Mouse (Mus musculus): ENCODE measurements around the gene Mc3r. TPM values are rescaled to one million over a fixed set of nuclear protein-coding genes. Genes with fewer than 3 reads are reported as not detected.

The Mc3r gene
- polyA plus RNA-seq, 1 experiment = 0.19 TPM

DNA sequence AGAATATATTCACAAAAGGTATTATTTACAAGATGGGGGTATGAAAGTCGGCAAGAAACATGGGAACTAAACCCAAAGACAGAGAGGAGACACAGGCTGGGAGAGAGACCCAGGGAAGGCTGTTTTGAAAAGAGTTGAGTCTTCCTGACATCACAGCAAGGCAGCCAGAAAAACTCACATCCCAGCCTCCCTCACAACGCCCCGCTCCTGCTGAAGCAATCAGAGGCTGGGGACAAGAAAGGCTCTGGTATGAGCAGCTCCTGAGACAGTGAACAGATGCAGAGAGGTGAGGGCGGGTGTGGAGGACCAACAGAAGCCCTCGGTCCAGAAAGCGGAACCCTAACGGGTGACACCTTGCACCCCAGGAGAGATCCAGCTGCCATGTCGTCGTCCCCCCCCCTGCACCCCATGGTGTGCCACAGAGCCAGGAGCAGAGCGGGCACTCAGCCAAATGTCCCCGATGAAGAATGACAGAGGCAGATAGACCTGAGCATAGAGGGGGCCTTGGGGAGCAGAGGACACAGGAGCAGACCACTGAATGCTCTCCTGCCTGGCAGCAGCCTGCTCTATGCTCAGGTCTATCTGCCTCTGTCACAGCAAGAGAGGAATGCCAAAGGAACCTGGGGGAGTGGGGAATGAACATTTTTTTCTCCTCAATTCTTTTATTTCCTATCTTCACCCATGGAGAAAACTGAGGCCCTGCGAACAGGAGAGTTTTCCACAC lies 22.8 kb downstream of the Mc3r start:
- TF ChIP-seq POLR2A (IDR thresholded peaks at IDR 0.05; ENCODE audit: low read depth, low read length) (no peak), CTCF (IDR thresholded peaks at IDR 0.05; ENCODE audit: borderline replicate concordance, insufficient read depth, low read length) (no peak)
- Histone ChIP-seq H3K4me3 (ENCODE audit: insufficient read depth, low read length) (no peak overlapping the region), H3K27ac (ENCODE audit: insufficient read depth, low read length) (no peak overlapping the region), H3K4me1 (ENCODE audit: control insufficient read depth, insufficient read depth, low read length) (no peaks in the 10 kb centered on the region; the same call in 1 of the 2 replicates)

DNA sequence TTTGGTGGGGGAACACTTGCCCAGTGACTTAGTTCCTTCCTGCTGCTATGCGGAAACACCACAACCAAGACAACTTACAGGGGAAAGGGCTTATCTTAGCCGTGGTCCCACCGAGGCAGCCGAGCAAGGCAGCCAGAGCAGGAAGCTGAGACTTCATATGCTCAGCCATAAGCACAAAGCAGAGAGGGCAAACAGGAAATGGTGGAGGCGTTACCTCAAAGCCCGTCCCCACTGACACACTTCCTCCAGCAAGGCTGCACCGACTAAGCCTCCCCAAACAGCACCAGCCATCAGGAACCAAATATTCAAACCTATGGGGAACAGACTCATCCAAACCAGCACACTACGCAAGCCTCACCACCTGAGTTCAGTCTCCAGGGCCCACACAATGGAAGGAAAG lies 26.4 kb downstream of the Mc3r start:
- H3K27ac ChIP-seq (ENCODE audit: insufficient read depth, low read length) = no peak overlapping the region
- no peak for TF ChIP-seq CTCF (IDR thresholded peaks at IDR 0.05; ENCODE audit: borderline replicate concordance, insufficient read depth, low read length)
- TF ChIP-seq POLR2A (IDR thresholded peaks at IDR 0.05; ENCODE audit: low read depth, low read length) = no peak
- H3K4me1 ChIP-seq (ENCODE audit: control insufficient read depth, insufficient read depth, low read length) = no peaks in the 10 kb centered on the region; the same call in 1 of the 2 replicates
- no peak overlapping the region for H3K4me3 ChIP-seq (ENCODE audit: insufficient read depth, low read length)

DNA sequence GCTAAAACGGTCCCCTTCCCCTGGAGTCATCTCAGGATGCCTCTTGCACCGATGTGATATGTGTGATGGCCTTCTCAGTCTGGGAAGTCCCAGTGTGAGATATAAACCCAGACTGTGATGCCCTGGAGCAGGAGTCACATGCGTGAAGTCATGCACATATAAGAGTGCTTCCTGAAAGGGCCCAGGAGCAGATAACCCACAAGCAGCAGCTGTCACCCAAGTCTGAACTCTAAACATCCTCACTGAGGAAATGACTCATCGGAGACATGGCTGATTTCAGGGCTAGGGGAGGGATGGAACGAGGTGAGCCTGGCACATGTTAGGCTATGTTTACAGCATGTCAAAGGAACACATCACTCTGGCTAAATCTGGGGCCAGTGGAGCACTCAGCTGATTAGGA lies 27.9 kb downstream of the Mc3r start:
- Histone ChIP-seq H3K4me3 (ENCODE audit: insufficient read depth, low read length) (no peak overlapping the region), H3K27ac (ENCODE audit: insufficient read depth, low read length) (no peak overlapping the region), H3K4me1 (ENCODE audit: control insufficient read depth, insufficient read depth, low read length) (no peaks in the 10 kb centered on the region; the same call in 1 of the 2 replicates)
- TF ChIP-seq POLR2A (IDR thresholded peaks at IDR 0.05; ENCODE audit: low read depth, low read length) (no peak), CTCF (IDR thresholded peaks at IDR 0.05; ENCODE audit: borderline replicate concordance, insufficient read depth, low read length) (no peak)

DNA sequence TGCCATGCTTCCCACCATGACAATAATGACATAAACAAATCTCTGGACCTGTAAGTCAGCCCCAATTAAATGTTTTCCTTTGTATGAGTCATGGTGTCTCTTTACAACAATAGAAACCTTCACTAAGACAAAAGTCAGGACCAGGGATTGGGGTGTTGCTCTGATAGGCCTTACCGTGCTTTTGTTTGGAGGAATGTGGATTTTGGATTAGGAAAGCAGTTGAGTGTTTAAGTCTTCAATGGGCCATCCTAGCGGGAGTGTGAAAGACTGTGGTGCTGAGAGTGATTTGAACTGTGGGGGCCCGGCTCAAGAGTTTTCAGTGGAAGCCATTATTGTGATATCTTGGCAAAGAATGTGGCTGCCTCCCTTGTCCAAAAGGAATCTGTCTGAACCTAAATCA lies 30.7 kb downstream of the Mc3r start:
- Histone ChIP-seq H3K27ac (ENCODE audit: insufficient read depth, low read length) (no peak overlapping the region), H3K4me3 (ENCODE audit: insufficient read depth, low read length) (no peak overlapping the region), H3K4me1 (ENCODE audit: control insufficient read depth, insufficient read depth, low read length) (no peaks in the 10 kb centered on the region; the same call in 1 of the 2 replicates)
- TF ChIP-seq CTCF (IDR thresholded peaks at IDR 0.05; ENCODE audit: borderline replicate concordance, insufficient read depth, low read length) = no peak
- no peak for TF ChIP-seq POLR2A (IDR thresholded peaks at IDR 0.05; ENCODE audit: low read depth, low read length)

DNA sequence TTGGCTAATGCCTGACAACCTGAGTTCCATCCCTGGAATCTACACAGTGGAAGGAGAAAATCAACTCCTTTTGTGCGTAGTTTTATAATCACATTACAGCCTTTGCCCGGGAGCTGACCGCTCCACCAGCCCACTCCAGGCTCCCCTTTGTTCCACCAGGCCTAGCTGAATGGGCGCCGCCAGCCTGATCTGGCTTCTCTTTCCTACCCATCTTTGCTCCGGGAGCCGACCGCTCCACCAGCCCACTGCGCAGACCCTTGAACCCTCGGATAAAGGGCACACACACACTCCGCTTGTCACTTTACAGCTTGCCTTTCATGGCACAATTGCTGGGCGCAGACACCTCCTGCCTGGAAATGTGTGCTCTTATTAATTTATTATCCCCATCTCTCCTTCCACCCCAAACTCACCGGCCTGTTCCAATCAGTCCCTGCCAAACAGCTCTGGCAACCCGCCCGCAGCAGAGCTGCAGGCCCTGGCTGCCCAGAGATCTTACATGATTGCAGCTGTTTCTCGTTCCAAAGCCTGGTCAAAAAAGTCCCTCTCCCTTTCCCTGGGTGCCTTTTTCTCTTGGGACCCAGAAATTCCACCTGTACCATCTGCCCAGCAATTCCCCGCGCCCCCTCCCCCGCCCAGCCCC lies 33.9 kb downstream of the Mc3r start:
- H3K27ac ChIP-seq (ENCODE audit: insufficient read depth, low read length) = no peak overlapping the region
- no peaks in the 10 kb centered on the region for H3K4me1 ChIP-seq (ENCODE audit: control insufficient read depth, insufficient read depth, low read length)
- TF ChIP-seq CTCF (IDR thresholded peaks at IDR 0.05; ENCODE audit: borderline replicate concordance, insufficient read depth, low read length) (no peak), POLR2A (IDR thresholded peaks at IDR 0.05; ENCODE audit: low read depth, low read length) (no peak)
- no peak overlapping the region for H3K4me3 ChIP-seq (ENCODE audit: insufficient read depth, low read length)

DNA sequence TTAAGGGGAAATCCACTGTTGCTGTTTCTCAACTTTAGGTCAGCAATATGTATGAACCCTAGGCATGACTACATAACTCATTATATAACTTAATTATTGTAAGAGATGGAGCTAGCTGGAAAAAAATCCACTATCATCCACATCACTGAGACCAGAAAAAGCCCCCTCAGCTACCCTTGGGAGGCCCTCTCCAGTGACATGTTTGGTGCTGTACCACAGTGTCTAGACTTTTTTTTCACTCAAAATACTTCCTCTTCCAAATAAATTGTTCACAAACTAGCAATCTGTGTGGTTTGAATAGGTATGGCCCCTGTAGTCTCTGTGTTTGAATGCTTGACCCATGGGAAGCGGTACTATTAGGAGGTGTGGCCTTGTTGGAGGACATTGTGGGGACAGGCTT lies 39.4 kb downstream of the Mc3r start:
- Histone ChIP-seq H3K4me3 (ENCODE audit: insufficient read depth, low read length) (no peak overlapping the region), H3K4me1 (ENCODE audit: control insufficient read depth, insufficient read depth, low read length) (no peaks in the 10 kb centered on the region), H3K27ac (ENCODE audit: insufficient read depth, low read length) (no peak overlapping the region)
- TF ChIP-seq CTCF (IDR thresholded peaks at IDR 0.05; ENCODE audit: borderline replicate concordance, insufficient read depth, low read length) (no peak), POLR2A (IDR thresholded peaks at IDR 0.05; ENCODE audit: low read depth, low read length) (no peak)

DNA sequence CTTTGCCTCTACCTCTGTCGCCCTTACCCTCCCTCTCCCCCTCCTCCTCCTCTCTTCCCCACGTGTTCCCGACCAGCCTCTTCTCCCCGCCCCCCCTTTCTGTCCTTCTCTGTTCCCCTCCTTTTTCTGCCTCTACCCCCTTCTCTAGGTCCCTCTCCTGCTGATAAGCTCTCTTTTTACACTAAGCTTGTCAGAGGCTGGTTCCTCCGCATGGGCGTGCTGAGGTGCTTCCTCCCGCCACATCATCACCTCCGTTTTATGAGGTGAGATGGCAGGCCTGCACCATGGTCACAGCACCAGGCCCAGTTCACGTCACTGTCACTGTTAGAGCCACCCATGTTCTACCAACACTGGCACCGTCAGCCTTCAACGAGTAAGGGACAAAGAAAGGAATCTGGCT lies 40.7 kb downstream of the Mc3r start:
- Histone ChIP-seq H3K27ac (ENCODE audit: insufficient read depth, low read length) (no peak overlapping the region), H3K4me3 (ENCODE audit: insufficient read depth, low read length) (no peak overlapping the region), H3K4me1 (ENCODE audit: control insufficient read depth, insufficient read depth, low read length) (no peaks in the 10 kb centered on the region)
- no peak for TF ChIP-seq POLR2A (IDR thresholded peaks at IDR 0.05; ENCODE audit: low read depth, low read length)
- no peak for TF ChIP-seq CTCF (IDR thresholded peaks at IDR 0.05; ENCODE audit: borderline replicate concordance, insufficient read depth, low read length)

DNA sequence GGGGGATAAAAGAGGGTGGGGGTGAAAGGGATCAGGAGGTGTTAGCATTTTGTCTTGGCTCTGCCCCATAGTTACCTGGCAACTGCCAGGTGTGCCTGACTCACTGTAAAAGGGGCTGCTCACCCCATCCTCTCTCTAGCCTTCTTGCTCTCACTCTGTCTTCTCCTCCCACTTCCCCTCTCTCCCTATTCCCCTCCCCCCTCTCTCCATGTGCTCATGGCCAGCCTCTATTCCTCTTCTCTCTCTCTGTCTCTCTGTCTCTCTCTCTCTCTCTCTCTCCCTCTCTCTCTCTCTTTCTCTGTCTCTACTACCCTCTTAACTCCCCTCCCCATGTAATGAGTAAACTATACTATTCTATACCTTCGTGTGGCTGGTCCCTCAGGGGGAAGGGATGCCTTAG lies 41.3 kb downstream of the Mc3r start:
- Histone ChIP-seq H3K4me3 (ENCODE audit: insufficient read depth, low read length) (no peak overlapping the region), H3K4me1 (ENCODE audit: control insufficient read depth, insufficient read depth, low read length) (no peaks in the 10 kb centered on the region), H3K27ac (ENCODE audit: insufficient read depth, low read length) (no peak overlapping the region)
- TF ChIP-seq POLR2A (IDR thresholded peaks at IDR 0.05; ENCODE audit: low read depth, low read length) = no peak
- TF ChIP-seq CTCF (IDR thresholded peaks at IDR 0.05; ENCODE audit: borderline replicate concordance, insufficient read depth, low read length) = no peak

DNA sequence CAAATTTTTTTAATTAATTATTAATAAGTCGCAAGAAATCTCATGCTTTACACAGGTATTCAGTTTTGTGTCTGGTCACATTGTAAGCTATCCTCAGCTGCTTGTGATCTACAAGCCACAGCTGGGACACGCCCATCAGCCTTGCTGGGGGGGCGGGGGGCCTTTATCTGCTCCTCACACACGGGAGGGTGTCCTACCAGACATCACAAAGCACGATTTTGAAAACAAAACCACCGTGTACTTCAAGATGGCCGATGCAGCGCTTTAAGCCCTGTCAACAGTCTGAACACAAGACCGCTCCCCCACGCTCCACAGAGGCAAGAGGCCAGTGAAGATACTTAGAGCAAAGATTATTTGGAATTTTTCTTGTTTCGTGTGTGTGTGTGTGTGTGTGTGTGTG lies 42.2 kb downstream of the Mc3r start:
- Histone ChIP-seq H3K4me1 (ENCODE audit: control insufficient read depth, insufficient read depth, low read length) (no peaks in the 10 kb centered on the region), H3K27ac (ENCODE audit: insufficient read depth, low read length) (no peak overlapping the region), H3K4me3 (ENCODE audit: insufficient read depth, low read length) (no peak overlapping the region)
- no peak for TF ChIP-seq CTCF (IDR thresholded peaks at IDR 0.05; ENCODE audit: borderline replicate concordance, insufficient read depth, low read length)
- no peak for TF ChIP-seq POLR2A (IDR thresholded peaks at IDR 0.05; ENCODE audit: low read depth, low read length)

DNA sequence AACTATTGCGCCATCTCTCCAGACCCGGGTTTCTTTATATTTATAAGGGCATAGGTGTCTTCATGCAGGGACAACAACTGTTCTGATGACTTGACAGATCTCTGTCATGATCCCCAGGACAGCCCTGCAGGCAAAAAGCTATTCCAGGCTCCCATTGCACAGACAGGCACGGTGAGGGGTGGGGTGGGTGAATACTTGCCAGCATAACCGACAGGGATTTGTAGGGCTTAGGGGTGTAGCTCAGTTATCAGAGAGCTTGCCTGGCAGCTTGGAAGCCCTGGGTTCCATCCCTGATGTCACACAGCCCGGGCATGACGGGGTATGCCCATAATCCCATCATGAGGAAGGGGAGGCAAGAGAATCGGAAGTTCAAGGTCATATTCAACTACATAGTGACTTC lies 42.7 kb downstream of the Mc3r start:
- Histone ChIP-seq H3K4me1 (ENCODE audit: control insufficient read depth, insufficient read depth, low read length) (no peaks in the 10 kb centered on the region), H3K4me3 (ENCODE audit: insufficient read depth, low read length) (no peak overlapping the region), H3K27ac (ENCODE audit: insufficient read depth, low read length) (no peak overlapping the region)
- no peak for TF ChIP-seq CTCF (IDR thresholded peaks at IDR 0.05; ENCODE audit: borderline replicate concordance, insufficient read depth, low read length)
- no peak for TF ChIP-seq POLR2A (IDR thresholded peaks at IDR 0.05; ENCODE audit: low read depth, low read length)
